Mouse (Mus musculus): ENCODE results near the gene Nol4l.

DNA sequence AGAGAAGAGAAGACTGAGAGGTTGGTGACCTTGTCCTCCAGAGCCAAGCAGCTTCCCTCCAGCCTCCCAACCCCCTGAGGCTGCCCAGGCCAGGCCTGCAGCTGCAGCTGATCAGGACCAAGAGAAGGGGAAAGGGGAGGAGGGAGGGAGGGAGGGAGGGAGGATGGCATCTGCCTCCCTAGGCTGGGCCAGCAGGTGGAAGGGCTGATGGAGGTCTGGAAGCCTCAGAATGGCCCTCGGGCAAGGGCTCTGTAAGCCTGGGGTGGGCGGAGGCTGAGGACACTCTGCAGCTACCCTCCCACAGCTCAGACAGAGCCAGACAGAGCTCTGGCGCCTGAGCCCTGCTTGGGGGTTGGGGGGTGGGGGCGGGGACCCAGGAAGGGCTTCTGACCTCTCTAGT, 7.5 kb downstream of the Nol4l start:
- TF ChIP-seq CTCF (IDR thresholded peaks at IDR 0.05) (no peak), EP300 (IDR thresholded peaks at IDR 0.05; ENCODE audit: insufficient read depth, low read depth, low read length) (no peak), POLR2A (IDR thresholded peaks at IDR 0.05; ENCODE audit: insufficient read depth, low read depth, low read length) (no peak)
